Comparison of ENCODE assay signal across 24 mouse cellular contexts in genomic region chr5:13611631-13612030, GRCm38 (mm10).
"Had no signal": no experiment of that assay in that cellular context is flagged by ENCODE, and none has a peak within 500 bp of the region (broad histone marks: within the 10 kb centered on the region; RNA-seq: fewer than 3 reads in every experiment).

No protein-coding gene starts in this region.

- H3K27me3 ChIP-seq: heart, embryonic 12.5 days; hindbrain, embryonic 12.5 days; limb, embryonic 12.5 days; liver, embryonic 13.5 days; liver, embryonic 15.5 days had no signal

- DNase-seq: gastrocnemius, adult 2 months; gastrocnemius, postnatal 10 days; gastrocnemius, postnatal 25 days; heart, adult 18-20 months; heart, postnatal 10 days; heart, postnatal 4 days; kidney, adult 18-20 months; kidney, postnatal 14 days; liver; liver, embryonic 13.5 days had no signal

- H3K27ac ChIP-seq: gastrocnemius, adult 2 months; heart, embryonic 10.5 days; hindbrain, embryonic 10.5 days; hindbrain, embryonic 12.5 days; hindbrain, embryonic 14.5 days; layer of hippocampus, adult 2 months; left cerebral cortex, adult 2 months; limb, embryonic 10.5 days; limb, embryonic 12.5 days; liver, embryonic 13.5 days; liver, embryonic 15.5 days had no signal

- H3K9ac ChIP-seq: heart, embryonic 12.5 days; hindbrain, embryonic 12.5 days; hindbrain, embryonic 14.5 days; limb, embryonic 12.5 days; liver, embryonic 13.5 days; liver, embryonic 15.5 days had no signal

- H3K36me3 ChIP-seq: heart, embryonic 10.5 days; heart, embryonic 12.5 days; hindbrain, embryonic 10.5 days; hindbrain, embryonic 12.5 days; limb, embryonic 10.5 days; limb, embryonic 12.5 days; liver, embryonic 13.5 days; liver, embryonic 15.5 days had no signal

- H3K4me2 ChIP-seq: heart, embryonic 12.5 days; hindbrain, embryonic 12.5 days; hindbrain, embryonic 14.5 days; limb, embryonic 12.5 days; liver, embryonic 11.5 days; liver, embryonic 13.5 days; liver, embryonic 15.5 days had no signal

- ATAC-seq: forebrain, embryonic 16.5 days; hindbrain, embryonic 16.5 days; inflammation-experienced regulatory T-cells, adult 6 months had no signal

- H3K4me3 ChIP-seq: gastrocnemius, adult 2 months; heart, embryonic 10.5 days; heart, embryonic 12.5 days; hindbrain, embryonic 10.5 days; hindbrain, embryonic 12.5 days; layer of hippocampus, adult 2 months; left cerebral cortex, adult 2 months; limb, embryonic 10.5 days; limb, embryonic 12.5 days; liver, embryonic 13.5 days; liver, embryonic 15.5 days had no signal

- H3K9me3 ChIP-seq: heart, embryonic 10.5 days; heart, embryonic 12.5 days; hindbrain, embryonic 10.5 days; hindbrain, embryonic 12.5 days; limb, embryonic 10.5 days; limb, embryonic 12.5 days; liver, embryonic 13.5 days; liver, embryonic 15.5 days had no signal

- H3K4me1 ChIP-seq: heart, embryonic 10.5 days; heart, embryonic 12.5 days; hindbrain, embryonic 10.5 days; hindbrain, embryonic 12.5 days; liver, embryonic 13.5 days; liver, embryonic 15.5 days had no signal
